Mouse (Mus musculus) thymus, postnatal 36 days (tissue): ENCODE measurements at regions not wholly inside any gene's neighbourhood (a gene's known extent, or its start where the extent isn't known, plus 50 kb on each side); places are given as distances from the start of the nearest gene placed in this dataset.
"Not testable (repeated sequence)": the region's sequence is repeated elsewhere in the genome, so short reads cannot be mapped to it uniquely, and the experiment has no call there.

Source experiments
- DNase-seq, 2 experiments: peaks; one replicate each; pipeline ENCODE4 v3.0.0; 2022; ENCODE audit warnings: mixed read lengths in 2 of 2

DNA sequence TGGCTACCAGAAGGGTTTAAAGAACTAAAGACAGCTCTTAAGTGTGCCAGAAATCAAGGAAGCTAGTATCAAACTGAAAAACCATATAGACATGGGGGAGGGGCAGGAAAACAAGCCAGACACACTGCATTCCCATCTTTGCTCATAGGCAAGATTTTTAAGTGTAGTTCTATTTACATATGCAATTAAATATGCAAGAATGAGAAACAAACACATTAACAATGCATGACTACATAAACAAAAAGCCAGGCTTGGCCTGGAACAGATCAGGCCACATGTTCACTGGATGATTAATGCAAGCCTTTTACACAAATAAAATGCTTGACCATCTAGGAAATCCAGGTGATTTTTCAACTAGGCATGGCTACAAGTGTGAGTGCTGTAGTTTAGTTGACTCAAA, 798.0 kb downstream of the Cypt12 start:
- DNase-seq = no peak

DNA sequence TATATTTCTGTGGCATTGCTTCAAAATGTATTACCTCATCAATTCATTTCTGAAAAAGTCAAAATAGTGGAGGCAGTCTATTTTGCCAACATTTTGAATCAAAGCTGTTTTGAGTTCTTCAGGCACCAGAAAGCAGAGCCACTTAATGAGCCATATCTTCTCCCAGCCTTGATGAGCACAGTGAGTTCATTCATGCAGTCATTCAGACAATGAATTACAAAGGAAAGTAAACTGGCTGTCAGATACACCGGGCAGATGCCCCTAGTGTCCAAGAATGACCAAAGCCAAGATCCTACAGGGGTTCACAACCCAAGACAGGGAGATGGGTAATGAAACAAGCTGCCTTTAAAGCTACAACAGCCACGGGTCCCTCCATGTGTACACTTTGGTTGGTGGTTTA, 798.7 kb downstream of the Cypt12 start:
- DNase-seq = no peak

DNA sequence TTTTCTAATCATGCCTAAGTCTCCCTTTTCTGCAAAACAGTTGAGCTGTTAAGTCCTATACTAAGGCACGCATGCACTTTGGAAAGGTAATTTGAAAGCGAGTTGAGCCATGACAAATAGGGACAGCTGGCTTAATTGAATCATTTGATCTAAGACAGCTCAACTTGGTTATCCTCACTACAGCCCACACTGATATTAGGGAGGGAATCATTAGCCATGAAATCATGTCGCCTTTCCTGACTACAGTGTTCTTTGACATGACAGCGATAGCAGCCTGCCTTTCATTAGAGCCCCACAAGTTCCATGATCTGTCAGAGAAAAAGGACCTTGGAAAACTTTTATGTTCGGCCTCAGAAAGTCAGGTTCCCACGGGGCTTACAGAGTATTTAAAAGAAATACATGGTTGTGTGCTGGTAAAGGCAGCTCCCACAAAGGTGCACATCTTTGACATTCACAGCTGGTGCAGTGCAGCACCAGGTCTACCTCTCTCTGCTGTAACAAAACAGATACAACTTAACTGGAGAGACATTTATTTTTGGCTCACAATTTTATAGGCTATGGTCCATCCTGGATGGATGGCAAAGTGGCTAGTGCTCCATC, 803.5 kb downstream of the Cypt12 start:
- no peak for DNase-seq

DNA sequence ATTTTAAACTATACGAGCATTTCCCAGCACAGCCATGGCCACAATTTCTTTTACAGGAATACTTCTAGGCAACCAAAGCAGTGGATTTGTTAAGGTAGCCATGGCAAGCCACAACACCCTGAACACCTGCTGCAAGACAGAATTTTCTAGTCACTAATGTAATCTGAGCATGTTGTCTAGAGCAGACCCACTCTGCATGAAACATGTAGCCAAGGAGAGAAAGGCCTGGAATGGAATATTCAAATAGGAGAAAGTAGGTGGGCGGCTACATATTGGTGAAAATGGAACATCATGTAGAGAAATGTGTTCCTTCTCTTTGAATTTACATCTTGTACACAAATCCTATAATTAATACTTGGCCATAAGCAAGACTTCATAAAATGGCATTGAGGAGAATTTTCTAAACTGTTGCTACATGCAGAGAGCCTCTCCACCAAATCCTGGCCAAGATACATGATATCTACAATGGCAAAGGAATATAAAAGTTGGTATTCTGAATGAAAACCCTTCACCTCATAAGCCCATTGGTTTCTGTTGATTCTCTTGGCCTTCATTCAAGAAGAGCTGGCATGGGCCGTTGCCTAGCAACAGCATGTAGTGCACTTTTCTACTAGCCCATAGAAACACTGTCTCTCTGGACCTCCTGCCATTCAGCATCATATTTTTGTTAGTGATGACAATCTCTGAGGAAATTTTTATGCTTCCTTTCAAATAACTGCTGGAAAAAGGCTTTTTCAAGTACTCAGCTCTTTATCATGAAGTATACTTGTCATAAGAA, 816.3 kb downstream of the Cypt12 start:
- no peak for DNase-seq

DNA sequence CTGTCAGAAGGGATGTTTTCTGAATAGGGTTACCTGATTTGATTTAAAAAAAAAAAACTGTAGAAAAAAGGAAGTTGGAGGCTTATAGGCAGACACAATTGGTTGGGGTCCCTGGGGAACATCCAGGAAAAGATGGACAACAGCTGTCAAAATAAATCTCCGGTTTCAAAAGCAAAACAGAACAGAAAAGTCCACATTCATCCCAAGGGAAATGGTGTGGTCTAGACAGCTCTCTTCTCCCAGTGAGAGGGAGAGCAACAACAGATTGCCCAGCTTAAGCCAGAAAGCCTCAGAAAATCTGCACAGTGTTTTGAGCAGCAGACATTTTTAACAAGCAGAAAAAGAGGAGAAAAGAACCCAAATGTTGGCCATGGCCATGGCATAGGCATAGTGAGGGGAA, 830.3 kb downstream of the Cypt12 start:
- DNase-seq = no peak

DNA sequence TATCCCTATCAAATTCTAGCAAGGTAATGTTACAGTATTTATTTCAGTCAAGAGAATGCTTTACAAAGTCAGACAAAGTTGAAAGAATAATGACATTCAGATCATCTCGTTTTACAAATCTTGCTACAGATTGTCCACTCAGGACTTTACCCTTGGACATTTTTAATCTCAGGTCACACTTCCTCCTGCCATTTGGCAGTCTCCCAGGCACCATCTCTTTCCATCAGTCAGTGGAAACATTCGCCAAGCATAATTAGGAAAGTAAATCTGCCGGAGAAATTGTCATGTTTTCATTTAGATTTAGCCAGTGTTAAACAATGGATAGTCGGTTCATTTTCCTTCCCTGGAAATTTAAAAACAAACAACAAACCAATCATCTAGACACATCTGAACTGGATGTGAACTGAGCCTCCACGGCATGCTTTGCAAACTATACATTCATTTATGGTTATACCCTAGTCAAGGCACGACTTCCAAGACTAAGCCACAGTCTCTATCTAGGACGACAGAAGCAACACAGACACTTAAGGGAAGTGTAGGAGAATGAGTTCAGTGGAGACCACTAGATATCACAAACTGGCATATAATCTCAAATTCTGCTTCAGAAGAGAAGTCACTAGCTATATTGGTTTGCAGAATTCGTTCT, 839.4 kb downstream of the Cypt12 start:
- no peak for DNase-seq

DNA sequence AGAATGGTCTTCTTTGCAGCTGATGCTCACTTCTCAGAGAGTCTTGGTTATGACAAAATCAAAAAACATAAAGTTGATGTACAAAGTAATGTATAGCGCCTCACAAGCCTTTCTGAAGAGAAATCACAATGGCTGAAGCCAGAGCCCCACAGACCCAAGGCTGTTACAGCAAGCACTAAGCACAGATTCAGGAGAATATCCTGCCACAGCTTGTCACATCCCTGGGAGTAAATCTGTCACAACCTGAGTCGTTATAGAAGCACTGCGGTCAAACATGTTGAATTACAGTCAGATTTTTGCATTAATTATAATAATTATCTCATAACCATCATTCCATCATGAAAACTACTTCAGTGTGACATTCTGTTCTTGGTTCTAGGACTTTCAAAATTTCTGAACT, 825.7 kb downstream of the 1700064H15Rik start:
- DNase-seq = no peak

DNA sequence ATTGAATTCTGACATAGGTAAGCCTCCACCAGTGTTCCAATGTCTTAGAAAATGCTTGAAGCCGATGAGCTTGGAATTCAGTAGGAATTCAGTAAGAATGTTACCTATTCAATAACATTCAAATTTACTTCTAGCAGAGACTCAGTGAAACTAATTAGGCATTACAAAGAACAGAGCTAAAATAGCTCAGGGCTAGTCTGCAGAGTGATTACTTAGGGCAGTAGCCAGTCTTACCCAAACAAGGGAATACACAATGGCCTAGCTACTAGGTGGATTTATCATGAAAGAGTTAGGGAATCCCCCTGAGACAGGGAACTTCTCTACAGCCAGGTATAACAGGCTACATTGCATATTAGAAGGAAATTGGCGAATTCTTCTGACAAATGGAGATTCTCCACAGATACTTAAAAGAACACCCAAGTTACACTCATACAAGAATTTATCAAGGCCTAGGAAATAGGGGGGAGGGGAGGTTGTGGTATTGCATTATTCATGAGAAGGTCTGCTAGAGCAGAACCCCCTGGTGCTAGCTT, 799.6 kb downstream of the 1700064H15Rik start:
- not testable (repeated sequence) for DNase-seq

DNA sequence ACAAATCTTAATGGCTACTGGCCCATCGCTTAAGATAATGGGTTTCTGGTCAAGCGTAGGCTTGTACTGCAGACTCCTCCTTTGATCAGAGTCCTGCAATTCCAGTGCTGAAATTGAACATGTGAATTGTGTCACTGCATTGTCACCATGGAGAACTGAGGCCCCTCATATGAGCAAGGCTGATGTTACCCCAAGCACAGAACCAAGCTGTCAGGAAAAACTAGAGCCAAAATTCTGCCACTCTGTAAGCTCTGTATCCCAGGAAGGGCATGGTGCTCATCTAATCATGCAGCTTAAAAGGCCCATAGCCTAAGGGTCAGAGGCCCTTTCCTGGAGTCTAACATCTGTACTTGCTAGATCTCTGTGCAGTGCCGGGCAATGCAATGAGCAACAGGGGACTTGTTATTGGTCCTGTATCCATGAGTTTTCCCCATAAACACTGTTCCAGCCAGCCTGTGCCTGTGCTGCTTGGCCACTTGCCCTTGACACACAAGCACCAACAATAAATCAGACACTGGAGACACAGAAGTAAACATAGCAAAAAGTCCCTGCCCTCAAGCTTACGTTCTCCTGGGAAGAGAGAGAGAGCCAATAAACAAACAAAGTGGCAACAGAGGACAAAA, 760.2 kb downstream of the 1700064H15Rik start:
- DNase-seq = no peak

DNA sequence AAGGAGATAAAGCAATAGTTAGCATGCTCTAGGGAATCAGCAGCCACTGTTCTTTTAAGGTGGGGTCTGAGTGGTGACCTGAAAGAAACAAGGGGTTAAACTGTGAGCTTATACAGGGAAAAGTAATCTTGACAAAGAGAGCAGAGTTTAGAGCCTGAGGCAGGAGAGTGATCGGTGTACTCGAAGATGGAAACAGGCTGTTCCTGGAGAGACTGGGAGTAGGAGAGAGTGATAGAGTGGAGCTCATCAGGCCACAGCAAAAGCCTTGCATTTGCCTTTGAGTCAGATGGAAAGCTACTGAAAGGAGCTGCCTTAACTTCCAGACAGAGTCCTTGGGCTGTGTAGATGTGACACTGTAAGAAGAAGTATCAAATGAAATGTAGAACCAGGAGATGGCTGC, 759.7 kb downstream of the 1700064H15Rik start:
- no peak for DNase-seq

DNA sequence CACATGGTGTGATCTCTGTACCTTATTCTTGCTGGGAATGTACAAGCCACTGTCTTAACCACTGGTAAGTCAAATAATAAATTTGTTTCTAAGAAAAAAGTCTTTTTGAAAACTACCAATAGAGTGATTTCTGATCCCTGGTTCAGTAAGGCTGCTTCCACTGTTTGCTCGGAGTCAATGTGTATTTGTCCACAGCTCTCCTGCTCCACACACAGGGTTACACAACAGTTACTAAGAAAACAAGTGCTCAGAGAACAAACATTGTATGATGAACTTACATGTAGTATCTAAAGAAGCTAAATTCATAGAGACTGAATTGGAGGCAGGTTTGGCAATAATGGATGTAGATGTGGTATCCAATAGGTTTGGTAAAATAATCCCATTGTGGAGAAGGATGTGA, 751.4 kb downstream of the 1700064H15Rik start:
- no peak for DNase-seq

DNA sequence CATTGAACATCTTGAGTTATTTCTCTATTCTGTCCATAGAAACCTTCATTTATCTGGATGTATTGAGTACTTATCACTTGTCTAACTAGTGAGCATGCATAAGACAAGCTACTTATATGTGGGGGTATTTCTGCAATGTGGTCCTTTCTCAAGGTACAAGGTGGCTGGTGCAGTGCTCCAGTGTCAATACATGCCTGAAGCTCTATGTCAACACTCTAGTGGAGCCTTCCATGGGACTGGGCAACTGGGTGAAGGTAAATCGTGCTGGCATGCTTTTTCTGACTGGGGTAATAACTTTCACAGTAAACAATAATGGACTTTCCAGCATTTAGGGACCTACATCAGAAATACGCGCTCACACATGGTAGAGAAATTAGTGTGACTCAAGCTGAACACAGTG, 750.9 kb downstream of the 1700064H15Rik start:
- DNase-seq = no peak

DNA sequence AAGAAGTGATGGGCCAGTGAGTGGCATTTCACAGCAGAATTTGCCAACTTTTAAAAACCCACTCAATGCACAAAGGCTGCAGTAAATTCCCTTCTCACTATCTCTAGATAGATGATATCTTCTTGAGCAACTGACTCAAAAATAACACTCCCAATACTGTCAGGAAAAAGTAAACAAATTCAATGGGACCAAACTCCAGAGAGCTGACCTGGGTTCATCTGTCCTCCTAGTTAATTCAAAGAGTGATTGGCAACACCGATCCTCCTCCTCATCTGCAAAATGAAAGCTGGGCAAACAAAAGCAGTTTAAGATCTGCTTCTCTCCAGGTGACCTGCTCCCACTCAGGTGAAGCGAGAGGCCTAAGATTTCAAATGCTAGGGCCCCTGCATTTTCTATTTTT, 747.3 kb downstream of the 1700064H15Rik start:
- DNase-seq = no peak

DNA sequence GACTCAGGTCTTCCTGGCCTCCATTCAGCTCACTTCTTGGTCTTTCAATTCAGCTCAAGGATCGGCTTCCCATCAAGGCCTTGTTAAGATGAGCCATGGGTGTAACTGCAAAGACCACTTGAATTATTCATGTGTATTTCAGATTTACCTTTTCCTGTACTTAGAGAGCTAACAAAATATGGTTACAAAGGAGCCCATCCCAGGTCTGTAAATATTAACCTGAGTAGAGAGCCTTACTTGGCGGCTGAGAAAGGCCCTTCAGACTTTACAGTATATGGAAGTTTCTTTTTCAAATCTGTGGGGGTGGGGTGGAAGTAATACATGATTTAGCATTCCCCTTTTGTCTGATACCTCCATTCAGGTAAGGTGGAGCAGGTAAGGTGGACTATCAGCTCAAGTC, 735.7 kb downstream of the 1700064H15Rik start:
- DNase-seq = no peak

DNA sequence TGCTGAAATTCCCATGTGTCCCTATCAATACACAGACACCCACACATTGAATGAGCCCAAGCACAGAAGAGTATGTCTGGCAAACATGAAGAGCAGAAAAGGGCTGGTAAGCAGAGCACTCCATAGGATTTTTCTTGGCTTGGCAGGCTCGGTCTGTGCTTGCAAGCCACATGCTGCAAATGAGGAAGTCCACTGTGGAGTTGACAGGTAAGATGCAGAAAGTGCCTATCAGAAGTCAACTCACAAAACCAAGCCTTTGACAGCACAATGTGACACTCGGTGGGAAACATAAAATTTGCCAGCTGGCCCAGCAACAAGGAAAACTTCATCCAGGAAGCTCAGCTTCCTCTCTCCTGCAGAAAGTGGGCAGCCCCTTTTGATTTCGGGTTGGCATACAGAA, 722.7 kb downstream of the 1700064H15Rik start:
- no peak for DNase-seq

DNA sequence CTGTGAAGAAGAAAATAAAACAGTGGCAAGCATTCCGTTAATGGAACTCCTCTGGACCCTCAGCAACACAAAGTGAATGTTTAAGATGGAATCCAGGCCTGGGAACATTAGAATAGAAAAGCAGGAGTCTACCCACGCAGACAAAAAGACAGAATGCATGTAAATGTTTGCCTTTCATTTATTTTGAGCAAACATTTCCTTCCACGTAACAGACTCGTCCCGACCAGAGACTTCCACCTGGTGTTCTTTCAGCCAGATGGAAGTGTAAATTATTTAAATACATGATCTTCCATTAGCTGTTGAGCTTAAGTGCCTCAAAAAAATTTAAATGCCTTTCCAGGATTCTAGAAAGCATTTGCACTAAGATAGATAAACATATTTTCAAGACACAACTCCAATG, 722.3 kb downstream of the 1700064H15Rik start:
- DNase-seq = no peak

DNA sequence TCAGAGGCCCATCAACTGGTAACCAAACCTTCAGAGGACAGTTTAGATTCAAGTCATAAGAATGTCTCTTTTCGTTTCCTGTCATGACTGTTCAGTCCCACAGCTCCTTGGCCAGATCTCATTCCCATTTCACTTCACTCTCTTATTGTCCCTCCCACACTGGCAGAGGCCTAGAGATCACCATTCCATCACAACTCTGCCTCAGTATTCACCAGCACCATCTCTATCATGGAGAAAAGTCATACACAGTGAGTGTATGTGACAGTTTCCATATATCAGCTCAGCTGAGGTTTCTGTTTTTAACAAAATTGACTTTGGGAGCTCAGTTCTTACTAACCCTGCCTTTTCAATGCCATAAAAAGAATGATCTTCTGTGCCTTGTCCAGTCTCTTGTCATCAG, 719.7 kb downstream of the 1700064H15Rik start:
- no peak for DNase-seq

DNA sequence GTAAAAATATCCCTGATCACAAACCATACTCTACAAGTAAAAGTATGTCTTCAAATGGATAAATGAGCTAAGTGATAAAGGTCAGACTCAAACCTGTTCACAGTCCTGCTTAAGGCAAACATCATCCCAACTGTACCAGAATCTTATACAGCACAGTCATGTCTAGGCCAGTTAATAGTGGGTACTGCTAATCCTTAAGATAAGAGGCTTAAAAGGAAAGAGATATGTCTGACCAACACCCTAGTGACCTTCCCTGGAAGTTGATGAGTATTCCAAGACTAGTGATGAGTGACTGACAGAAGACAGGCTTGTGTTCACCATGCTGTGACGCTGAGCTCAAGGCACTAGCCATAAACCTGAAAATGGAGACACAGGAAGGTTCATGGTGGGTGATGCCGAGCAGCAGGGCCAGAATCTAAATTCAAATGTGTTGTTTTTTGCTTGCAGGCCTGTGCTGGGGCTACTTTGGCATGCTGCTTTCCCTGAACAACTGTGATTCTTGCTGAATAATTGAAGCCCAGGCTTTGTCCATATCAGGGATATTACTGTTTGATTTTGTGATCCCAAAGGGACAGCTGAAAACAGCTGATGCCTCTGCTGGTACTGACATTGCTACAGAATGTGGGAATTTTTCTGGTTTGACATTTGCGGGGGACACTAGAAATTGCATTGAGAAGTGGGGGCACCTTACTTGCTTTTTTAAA, 699.9 kb downstream of the 1700064H15Rik start:
- no peak for DNase-seq

DNA sequence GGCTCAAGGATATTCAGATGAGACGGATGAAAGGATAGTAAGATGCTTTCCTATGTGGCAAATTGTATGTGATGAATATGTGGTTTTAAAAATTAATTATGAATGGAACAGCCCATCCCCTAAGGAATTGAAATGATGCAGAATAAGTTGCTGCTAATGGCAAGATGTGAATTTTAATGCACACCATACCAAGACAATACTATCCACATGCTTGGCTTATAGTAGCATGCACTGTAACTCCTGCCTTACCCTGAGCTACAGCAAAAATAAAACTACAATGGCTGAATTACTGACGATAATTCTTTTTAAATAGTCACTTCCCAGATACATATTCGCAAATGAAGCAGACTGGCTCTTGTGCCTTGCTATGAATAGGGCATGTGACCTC, 699.4 kb downstream of the 1700064H15Rik start:
- DNase-seq = no peak

DNA sequence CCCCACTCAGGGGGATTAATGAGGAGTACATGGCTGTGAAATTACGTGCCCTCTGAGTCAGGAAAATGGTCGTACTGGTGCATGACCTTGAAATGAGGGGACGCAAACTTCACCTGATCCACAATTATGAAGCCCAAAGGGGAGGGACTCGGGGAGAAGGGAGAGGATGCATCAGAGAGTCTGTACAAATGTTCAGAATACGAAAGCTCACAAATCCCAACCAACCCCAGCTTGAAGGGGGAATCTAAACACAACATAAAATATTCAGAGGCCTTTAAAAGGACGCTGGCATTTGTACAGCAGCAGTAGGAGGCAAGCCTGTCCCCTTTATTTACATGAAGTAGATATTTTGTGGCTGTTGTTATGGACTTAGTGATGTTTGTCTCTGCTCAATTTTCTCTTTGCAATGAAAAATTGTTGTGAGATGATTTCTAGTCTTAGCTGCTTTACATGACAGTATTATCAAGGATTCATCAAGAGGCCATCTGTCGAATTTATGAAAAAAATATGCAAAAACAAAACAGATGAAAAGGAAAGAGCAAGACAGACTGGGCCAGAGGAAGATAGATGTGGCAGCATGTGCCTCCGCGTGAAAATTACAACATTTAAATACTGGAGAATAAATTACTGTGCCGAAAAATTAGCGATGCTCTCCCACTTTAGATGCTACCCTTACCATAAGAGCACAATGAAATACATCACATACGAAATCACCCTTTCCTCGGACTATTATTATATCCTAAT, 695.3 kb downstream of the 1700064H15Rik start:
- DNase-seq = no peak

DNA sequence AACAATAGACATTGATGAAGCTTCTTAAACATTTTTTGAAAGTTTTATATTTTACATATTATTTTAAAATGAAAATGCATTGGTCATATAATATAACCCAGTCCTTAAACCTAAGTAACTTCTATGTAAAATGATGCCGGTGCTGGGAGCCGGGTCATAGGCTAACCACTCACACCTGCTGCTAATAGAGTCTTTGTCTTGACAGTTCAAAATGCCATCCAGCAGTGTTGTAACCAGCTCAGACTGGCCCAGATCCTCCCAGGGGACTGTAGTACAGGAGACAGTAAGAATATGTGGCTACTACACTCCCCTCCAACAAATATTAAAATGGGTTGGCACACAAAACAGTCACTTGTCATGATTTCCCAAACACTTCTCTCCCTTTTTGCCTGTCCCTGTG, 693.6 kb downstream of the 1700064H15Rik start:
- no peak for DNase-seq
